Mouse (Mus musculus): ENCODE results near the gene Ankrd33b. TPM values are rescaled to one million over a fixed set of nuclear protein-coding genes. Genes with fewer than 3 reads are reported as not detected.

Gene Ankrd33b
- total and polyA plus RNA-seq, 2 experiments from 2014 or later, result 5.6 to 12.9 TPM

DNA sequence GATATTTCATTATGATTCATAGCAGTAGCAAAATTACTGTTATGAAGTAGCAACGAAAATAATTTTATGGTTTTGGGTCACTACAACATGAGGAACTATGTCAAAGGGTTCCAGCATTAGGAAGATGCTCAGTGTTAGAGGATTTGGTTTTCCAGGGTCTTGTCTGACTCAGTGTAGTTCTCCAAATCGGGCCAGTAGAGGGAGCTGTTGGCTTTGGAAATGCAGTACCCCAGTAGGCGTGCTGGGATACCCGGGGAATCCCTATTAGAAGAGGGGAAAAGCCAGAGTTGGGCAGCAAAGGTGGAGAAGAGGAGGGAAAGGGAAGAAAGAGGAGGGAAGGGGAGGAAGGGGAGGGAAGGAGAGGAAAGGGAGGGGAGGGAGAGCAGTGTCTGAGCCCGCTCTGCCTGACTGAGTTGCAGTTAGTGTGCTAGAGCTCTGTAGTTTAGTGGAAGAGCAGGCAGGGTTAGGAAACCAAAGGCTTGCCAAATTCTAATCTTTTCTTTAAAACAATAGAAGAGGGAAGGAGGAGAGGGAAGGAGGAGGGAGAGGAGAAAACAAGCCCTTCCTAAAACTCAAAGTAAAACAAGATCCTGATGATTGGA is 51.8 kb downstream of the Ankrd33b start:
- DNase-seq (ENCODE audit: low spot score) (peak; percentile 78), ATAC-seq (ENCODE audit: insufficient read depth, low read depth) (peak; percentile 83)
- H3K9ac ChIP-seq (replicated peaks; ENCODE audit: low read depth, low read length), result no peak overlapping the region
- 5% methylated on average over 5 of the region's 5 CpGs for WGBS
- no peak overlapping the region for H3K4me3 ChIP-seq (ENCODE audit: low read depth, low read length)
- H3K9me3 ChIP-seq (replicated peaks; ENCODE audit: control insufficient read depth, low read length), result no peaks in the 10 kb centered on the region
- no peaks in the 10 kb centered on the region for H3K36me3 ChIP-seq (replicated peaks; ENCODE audit: control insufficient read depth, insufficient read depth, low read length)
- TF ChIP-seq CTCF (IDR thresholded peaks at IDR 0.05; ENCODE audit: low read depth) (peak; percentile 86), EP300 (IDR thresholded peaks at IDR 0.05; ENCODE audit: low read depth) (no peak)
- H3K27me3 ChIP-seq (ENCODE audit: control insufficient read depth, insufficient read depth, low read length), result no peaks in the 10 kb centered on the region
- no peaks in the 10 kb centered on the region for H3K4me1 ChIP-seq (ENCODE audit: control insufficient read depth, insufficient read depth)
- H3K27ac ChIP-seq (ENCODE audit: low read depth), result no peak overlapping the region
- no peak overlapping the region for H3K4me2 ChIP-seq (ENCODE audit: low read depth, low read length)

DNA sequence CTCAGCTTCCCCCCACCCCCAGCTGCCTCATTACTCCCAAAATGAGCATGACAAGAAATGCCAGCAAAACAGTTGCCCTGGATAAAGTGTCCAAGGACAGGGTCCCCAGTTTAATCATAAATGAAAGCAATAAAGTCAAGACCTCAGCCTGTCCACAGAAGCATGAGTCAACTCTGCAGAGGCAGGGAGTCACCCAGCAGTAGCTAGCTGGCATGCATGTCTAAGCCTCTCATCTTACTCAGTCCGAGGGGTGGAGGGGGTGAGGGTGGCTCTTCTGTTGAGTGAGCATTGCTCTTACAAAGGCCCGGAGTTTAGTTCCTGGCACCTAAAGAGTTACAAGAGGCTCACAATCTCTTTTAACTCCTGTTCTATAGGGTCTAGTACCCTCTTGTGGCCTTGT is 55.5 kb downstream of the Ankrd33b start:
- Histone ChIP-seq H3K9me3 (replicated peaks; ENCODE audit: control insufficient read depth, low read length) (no peaks in the 10 kb centered on the region), H3K27ac (ENCODE audit: low read depth) (no peak overlapping the region), H3K4me1 (ENCODE audit: control insufficient read depth, insufficient read depth) (no peaks in the 10 kb centered on the region), H3K27me3 (ENCODE audit: control insufficient read depth, insufficient read depth, low read length) (no peaks in the 10 kb centered on the region), H3K4me3 (ENCODE audit: low read depth, low read length) (no peak overlapping the region), H3K4me2 (ENCODE audit: low read depth, low read length) (no peak overlapping the region), H3K9ac (replicated peaks; ENCODE audit: low read depth, low read length) (no peak overlapping the region), H3K36me3 (replicated peaks; ENCODE audit: control insufficient read depth, insufficient read depth, low read length) (no peaks in the 10 kb centered on the region)
- DNase-seq (ENCODE audit: low spot score), result no peak
- no peak for TF ChIP-seq CTCF (IDR thresholded peaks at IDR 0.05; ENCODE audit: low read depth)
- no peak for TF ChIP-seq EP300 (IDR thresholded peaks at IDR 0.05; ENCODE audit: low read depth)
- ATAC-seq (ENCODE audit: insufficient read depth, low read depth), result no peak
- 64% methylated on average over 2 of the region's 2 CpGs for WGBS

GRCm38 (mm10) chr15:31309526-31309925 is 58.0 kb downstream of the Ankrd33b start:
- H3K27me3 ChIP-seq (ENCODE audit: control insufficient read depth, insufficient read depth, low read length), result no peaks in the 10 kb centered on the region
- H3K4me3 ChIP-seq (ENCODE audit: low read depth, low read length), result no peak overlapping the region
- H3K9me3 ChIP-seq (replicated peaks; ENCODE audit: control insufficient read depth, low read length), result no peaks in the 10 kb centered on the region
- H3K4me2 ChIP-seq (ENCODE audit: low read depth, low read length), result no peak overlapping the region
- DNase-seq (ENCODE audit: low spot score) (no peak), ATAC-seq (ENCODE audit: insufficient read depth, low read depth) (no peak)
- WGBS, result 69% methylated on average over 15 of the region's 15 CpGs
- TF ChIP-seq EP300 (IDR thresholded peaks at IDR 0.05; ENCODE audit: low read depth) (no peak), CTCF (IDR thresholded peaks at IDR 0.05; ENCODE audit: low read depth) (peak; percentile 11; the same call in 1 of the 2 replicates)
- no peak overlapping the region for H3K27ac ChIP-seq (ENCODE audit: low read depth)
- no peak overlapping the region for H3K9ac ChIP-seq (replicated peaks; ENCODE audit: low read depth, low read length)
- peaks cover 2% of the 10 kb centered on the region; the same call in 1 of the 2 replicates for H3K4me1 ChIP-seq (ENCODE audit: control insufficient read depth, insufficient read depth)
- H3K36me3 ChIP-seq (replicated peaks; ENCODE audit: control insufficient read depth, insufficient read depth, low read length), result no peaks in the 10 kb centered on the region

- Histone ChIP-seq H3K4me2 (ENCODE audit: low read depth, low read length) (no peak overlapping the region), H3K4me3 (ENCODE audit: low read depth, low read length) (no peak overlapping the region), H3K27me3 (ENCODE audit: control insufficient read depth, insufficient read depth, low read length) (no peaks in the 10 kb centered on the region), H3K27ac (ENCODE audit: low read depth) (no peak overlapping the region), H3K4me1 (ENCODE audit: control insufficient read depth, insufficient read depth) (peaks cover 12% of the 10 kb centered on the region; the same call in 1 of the 2 replicates), H3K36me3 (replicated peaks; ENCODE audit: control insufficient read depth, insufficient read depth, low read length) (no peaks in the 10 kb centered on the region), H3K9me3 (replicated peaks; ENCODE audit: control insufficient read depth, low read length) (no peaks in the 10 kb centered on the region), H3K9ac (replicated peaks; ENCODE audit: low read depth, low read length) (no peak overlapping the region)
- DNase-seq (ENCODE audit: low spot score), result no peak
- whole genome bisulfite sequencing, result 82% methylated on average over 4 of the region's 4 CpGs
- no peak for ATAC-seq (ENCODE audit: insufficient read depth, low read depth)
- TF ChIP-seq EP300 (IDR thresholded peaks at IDR 0.05; ENCODE audit: low read depth) (no peak), CTCF (IDR thresholded peaks at IDR 0.05; ENCODE audit: low read depth) (no peak)
Measured at GRCm38 (mm10) chr15:31306726-31307125, 60.8 kb downstream of the Ankrd33b start.

DNA sequence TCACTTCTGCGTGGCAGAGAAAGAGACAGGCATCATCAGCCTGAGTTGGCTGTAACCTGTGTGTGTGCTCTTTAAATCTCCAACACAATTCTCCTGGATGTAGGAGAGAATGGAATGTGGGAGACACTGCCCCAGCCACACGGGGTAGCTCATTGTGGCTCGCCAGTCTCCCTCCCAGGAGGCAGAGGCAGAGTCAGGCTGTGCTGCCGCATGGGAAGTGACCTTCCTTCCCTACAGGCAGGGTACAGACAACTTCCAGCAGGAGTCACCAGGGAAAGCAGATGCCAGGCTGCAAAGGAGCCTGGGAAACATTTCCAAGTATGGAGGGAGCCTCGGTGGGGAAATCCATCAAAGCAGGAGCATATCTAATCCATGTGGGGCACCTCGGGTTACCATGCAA is 62.3 kb downstream of the Ankrd33b start:
- Histone ChIP-seq H3K36me3 (replicated peaks; ENCODE audit: control insufficient read depth, insufficient read depth, low read length) (no peaks in the 10 kb centered on the region), H3K9me3 (replicated peaks; ENCODE audit: control insufficient read depth, low read length) (no peaks in the 10 kb centered on the region), H3K27me3 (ENCODE audit: control insufficient read depth, insufficient read depth, low read length) (no peaks in the 10 kb centered on the region), H3K4me1 (ENCODE audit: control insufficient read depth, insufficient read depth) (peaks cover 12% of the 10 kb centered on the region; the same call in 1 of the 2 replicates), H3K4me2 (ENCODE audit: low read depth, low read length) (no peak overlapping the region), H3K4me3 (ENCODE audit: low read depth, low read length) (no peak overlapping the region), H3K9ac (replicated peaks; ENCODE audit: low read depth, low read length) (no peak overlapping the region), H3K27ac (ENCODE audit: low read depth) (no peak overlapping the region; the same call in 1 of the 2 replicates)
- TF ChIP-seq EP300 (IDR thresholded peaks at IDR 0.05; ENCODE audit: low read depth) (no peak), CTCF (IDR thresholded peaks at IDR 0.05; ENCODE audit: low read depth) (0 out of 2 replicates have a peak, but pooled peaks have one; percentile 4)
- DNase-seq (ENCODE audit: low spot score), result peak; percentile 28
- WGBS, result 33% methylated on average over 6 of the region's 6 CpGs
- peak; percentile 29; the same call in 1 of the 2 replicates for ATAC-seq (ENCODE audit: insufficient read depth, low read depth)

- ATAC-seq (ENCODE audit: insufficient read depth, low read depth), result no peak
- no peak for DNase-seq (ENCODE audit: low spot score)
- Histone ChIP-seq H3K9ac (replicated peaks; ENCODE audit: low read depth, low read length) (no peak overlapping the region), H3K4me2 (ENCODE audit: low read depth, low read length) (no peak overlapping the region), H3K27me3 (ENCODE audit: control insufficient read depth, insufficient read depth, low read length) (no peaks in the 10 kb centered on the region), H3K27ac (ENCODE audit: low read depth) (no peak overlapping the region), H3K9me3 (replicated peaks; ENCODE audit: control insufficient read depth, low read length) (no peaks in the 10 kb centered on the region), H3K36me3 (replicated peaks; ENCODE audit: control insufficient read depth, insufficient read depth, low read length) (no peaks in the 10 kb centered on the region), H3K4me1 (ENCODE audit: control insufficient read depth, insufficient read depth) (peaks cover 12% of the 10 kb centered on the region; the same call in 1 of the 2 replicates), H3K4me3 (ENCODE audit: low read depth, low read length) (no peak overlapping the region)
- TF ChIP-seq EP300 (IDR thresholded peaks at IDR 0.05; ENCODE audit: low read depth), result no peak
- no peak for TF ChIP-seq CTCF (IDR thresholded peaks at IDR 0.05; ENCODE audit: low read depth)
- 52% methylated on average over 3 of the region's 3 CpGs for WGBS
Measured at GRCm38 (mm10) chr15:31304302-31304701, 63.2 kb downstream of the Ankrd33b start.

All from heart, postnatal 0 days (tissue).